Mouse (Mus musculus): ENCODE results near the gene Psmg3. TPM values are rescaled to one million over a fixed set of nuclear protein-coding genes. Genes with fewer than 3 reads are reported as not detected.

Gene Psmg3
- total RNA-seq, 2 experiments from 2014 or later, result 7.5 to 8.8 TPM

Other genes with a start within 250 kb of the Psmg3 start
- 1 to 10 TPM; 3.0 to 3.1 TPM for gene Micall2, start 90.5 kb downstream of the Psmg3 start, total RNA-seq (2021)
- 10 to 100 TPM; 36.1 to 36.4 TPM for gene Ints1, start 51.2 kb downstream of the Psmg3 start, total RNA-seq (2021)
- 10 to 100 TPM; 11.1 to 13.6 TPM for gene Mafk, start 35.4 kb downstream of the Psmg3 start, total RNA-seq (2021)
- under 1 TPM; 0.45 to 0.55 TPM for gene Tmem184a, start 7.0 kb downstream of the Psmg3 start, total RNA-seq (2021)
- gene Gm26938, start 478 bp downstream of the Psmg3 start, total RNA-seq (2021), result not detected
- under 1 TPM; 0.09 to 0.25 TPM for gene Elfn1, start 81.1 kb upstream of the Psmg3 start, total RNA-seq (2021)